Mouse (Mus musculus) limb, embryonic 14.5 days (tissue): ENCODE measurements at regions not wholly inside any gene's neighbourhood (a gene's known extent, or its start where the extent isn't known, plus 50 kb on each side); places are given as distances from the start of the nearest gene placed in this dataset.

ENCODE experiments used
- ATAC-seq: fragments of 200-750 bp; cut with Nextera tagmentation; 2 replicates; pipeline ENCODE4 v1.8.0; 2017; ENCODE audit warnings: low read depth, moderate number of reproducible peaks, moderate TSS enrichment; ENCODE audit not compliant: low FRiP score
- DNase-seq: peaks from one replicate; pipeline ENCODE4 v3.0.0-alpha.2; 2015; ENCODE audit warnings: low spot score
- H3K27ac ChIP-seq: fragments of 300-500 bp; sonication (generic); replicated peaks from 2 replicates; pipeline ENCODE4 v1.5.1; 2014; ENCODE audit warnings: low read depth, mild to moderate bottlenecking, low read length, moderate library complexity, mixed read lengths
- H3K27me3 ChIP-seq: fragments of 300-500 bp; sonication (generic); 2 replicates; pipeline ENCODE4 v1.6.1; 2014; ENCODE audit warnings: low read length, mixed read lengths; ENCODE audit not compliant: control insufficient read depth, insufficient read depth
- H3K36me3 ChIP-seq: fragments of 300-500 bp; sonication (generic); 2 replicates; pipeline ENCODE4 v1.6.1; 2014; ENCODE audit warnings: mild to moderate bottlenecking, low read length, moderate library complexity, mixed read lengths; ENCODE audit not compliant: control insufficient read depth, insufficient read depth
- H3K4me1 ChIP-seq: fragments of 300-500 bp; sonication (generic); 2 replicates; pipeline ENCODE4 v1.6.1; 2014; ENCODE audit warnings: antibody characterized with exemption, low read length, mixed read lengths; ENCODE audit not compliant: control insufficient read depth, insufficient read depth
- H3K4me2 ChIP-seq: fragments of 300-500 bp; sonication (generic); replicated peaks from 2 replicates; pipeline ENCODE4 v1.6.1; 2014; ENCODE audit warnings: low read depth, mild to moderate bottlenecking, low read length, moderate library complexity; ENCODE audit not compliant: severe bottlenecking
- H3K4me3 ChIP-seq: fragments of 300-500 bp; sonication (generic); replicated peaks from 2 replicates; pipeline ENCODE4 v1.5.1; 2014; ENCODE audit warnings: low read length
- H3K9ac ChIP-seq: fragments of 300-500 bp; sonication (generic); 2 replicates; pipeline ENCODE4 v1.6.1; 2014; ENCODE audit warnings: mild to moderate bottlenecking, low read depth, low read length, moderate library complexity; ENCODE audit not compliant: severe bottlenecking
- H3K9me3 ChIP-seq: fragments of 300-500 bp; sonication (generic); 2 replicates; pipeline ENCODE4 v1.6.1; 2016; ENCODE audit warnings: low read length; ENCODE audit not compliant: control insufficient read depth
- POLR2A ChIP-seq: fragments of 200-500 bp; IDR thresholded peaks from 2 replicates; pipeline ENCODE4 v1.8.0; 2012; ENCODE audit warnings: inconsistent platforms, mild to moderate bottlenecking, moderate library complexity, borderline replicate concordance; ENCODE audit not compliant: insufficient read depth, insufficient read length; ENCODE audit errors: extremely low read depth
- WGBS: fragments of 180-500 bp; shearing (Covaris S2); extraction: QIAGEN DNeasy Blood & Tissue Kit; methylation state at CpG from one replicate; pipeline ENCODE4 v1.1.7; 2014; 5-methylcytosine and 5-hydroxymethylcytosine counted together

GRCm38 (mm10) chr8:28547236-28547635 is 1099.8 kb downstream of the Poteg start:
- Histone ChIP-seq H3K4me2 (no peak overlapping the region), H3K4me3 (no peak overlapping the region), H3K9ac (no peak overlapping the region), H3K36me3 (no peaks in the 10 kb centered on the region), H3K4me1 (no peaks in the 10 kb centered on the region), H3K9me3 (no peaks in the 10 kb centered on the region), H3K27me3 (no peaks in the 10 kb centered on the region), H3K27ac (no peak overlapping the region)
- no peak for DNase-seq
- no peak for TF ChIP-seq POLR2A
- ATAC-seq, result no peak

GRCm38 (mm10) chr8:28559881-28560280 is 1112.4 kb downstream of the Poteg start:
- 33% methylated on average over 9 of the region's 9 CpGs for WGBS
- H3K27ac ChIP-seq, result 0 out of 2 replicates have a peak overlapping the region, but pooled peaks have one; percentile 5
- peak; percentile 55 for DNase-seq
- H3K27me3 ChIP-seq, result no peaks in the 10 kb centered on the region
- H3K4me3 ChIP-seq, result no peak overlapping the region
- peak; percentile 85 for ATAC-seq
- no peaks in the 10 kb centered on the region for H3K36me3 ChIP-seq
- H3K4me1 ChIP-seq, result no peaks in the 10 kb centered on the region; the same call in 1 of the 2 replicates
- no peak for TF ChIP-seq POLR2A
- H3K9me3 ChIP-seq, result no peaks in the 10 kb centered on the region
- 0 out of 2 replicates have a peak overlapping the region, but pooled peaks have one; percentile 25 for H3K9ac ChIP-seq
- peak overlapping the region; percentile 22; the same call in 1 of the 2 replicates for H3K4me2 ChIP-seq

- ATAC-seq, result no peak
- Histone ChIP-seq H3K4me1 (no peaks in the 10 kb centered on the region), H3K9ac (no peak overlapping the region), H3K27me3 (no peaks in the 10 kb centered on the region), H3K4me2 (no peak overlapping the region), H3K36me3 (no peaks in the 10 kb centered on the region), H3K27ac (no peak overlapping the region), H3K9me3 (no peaks in the 10 kb centered on the region), H3K4me3 (no peak overlapping the region)
- TF ChIP-seq POLR2A, result no peak
- no peak for DNase-seq
- WGBS, result 47% methylated on average over 8 of the region's 8 CpGs
Observed at GRCm38 (mm10) chr8:28579250-28579651, 1131.8 kb downstream of the Poteg start.

GRCm38 (mm10) chr8:28580821-28581220 is 1133.4 kb downstream of the Poteg start:
- no peaks in the 10 kb centered on the region for H3K27me3 ChIP-seq
- 99% methylated on average over 2 of the region's 2 CpGs for WGBS
- H3K9ac ChIP-seq, result no peak overlapping the region
- H3K27ac ChIP-seq, result no peak overlapping the region
- no peak overlapping the region for H3K4me2 ChIP-seq
- no peak overlapping the region for H3K4me3 ChIP-seq
- no peaks in the 10 kb centered on the region for H3K4me1 ChIP-seq
- H3K36me3 ChIP-seq, result no peaks in the 10 kb centered on the region
- DNase-seq (no peak), ATAC-seq (no peak)
- no peaks in the 10 kb centered on the region for H3K9me3 ChIP-seq
- TF ChIP-seq POLR2A, result no peak

- H3K4me3 ChIP-seq, result no peak overlapping the region
- TF ChIP-seq POLR2A, result no peak
Observed at GRCm38 (mm10) chr8:28589999-28590398, 1142.5 kb downstream of the Poteg start.

GRCm38 (mm10) chr8:28593238-28593637 is 1145.8 kb downstream of the Poteg start:
- WGBS, result 85% methylated on average over 3 of the region's 3 CpGs
- H3K4me1 ChIP-seq, result no peaks in the 10 kb centered on the region
- DNase-seq, result peak; percentile 21

More at GRCm38 (mm10) chr8:28589999-28590398, 1142.5 kb downstream of the Poteg start:
- ATAC-seq (no peak), DNase-seq (no peak)
- H3K9me3 ChIP-seq, result no peaks in the 10 kb centered on the region
- no peaks in the 10 kb centered on the region for H3K27me3 ChIP-seq
- no peak overlapping the region for H3K9ac ChIP-seq
- H3K27ac ChIP-seq, result no peak overlapping the region
- no peaks in the 10 kb centered on the region for H3K4me1 ChIP-seq
- no peaks in the 10 kb centered on the region for H3K36me3 ChIP-seq
- H3K4me2 ChIP-seq, result no peak overlapping the region

More at GRCm38 (mm10) chr8:28593238-28593637, 1145.8 kb downstream of the Poteg start:
- H3K9me3 ChIP-seq, result no peaks in the 10 kb centered on the region
- H3K27me3 ChIP-seq, result no peaks in the 10 kb centered on the region
- H3K36me3 ChIP-seq, result no peaks in the 10 kb centered on the region
- H3K9ac ChIP-seq, result no peak overlapping the region
- H3K27ac ChIP-seq, result no peak overlapping the region
- H3K4me2 ChIP-seq, result no peak overlapping the region
- TF ChIP-seq POLR2A, result no peak
- H3K4me3 ChIP-seq, result no peak overlapping the region
- no peak for ATAC-seq
